Mouse (Mus musculus) telencephalon, adult 2 months (tissue): ENCODE data around the gene Gcn1l1.

Source experiments
- DNase-seq: peaks from one replicate; pipeline ENCODE4 v3.0.0-alpha.2; 2011; ENCODE audit warnings: low read depth, low spot score

The Gcn1l1 gene

GRCm38 (mm10) chr5:115653776-115654175 is 88.7 kb downstream of the Gcn1l1 start:
- no peak for DNase-seq

GRCm38 (mm10) chr5:115656677-115657076 is 91.6 kb downstream of the Gcn1l1 start:
- no peak for DNase-seq

GRCm38 (mm10) chr5:115657234-115657633 is 92.2 kb downstream of the Gcn1l1 start:
- no peak for DNase-seq

GRCm38 (mm10) chr5:115658352-115658751 is 93.3 kb downstream of the Gcn1l1 start:
- DNase-seq: no peak

GRCm38 (mm10) chr5:115662658-115663057 is 97.6 kb downstream of the Gcn1l1 start:
- no peak for DNase-seq

GRCm38 (mm10) chr5:115666366-115667065 is 101.5 kb downstream of the Gcn1l1 start:
- no peak for DNase-seq

GRCm38 (mm10) chr5:115667210-115667609 is 102.2 kb downstream of the Gcn1l1 start:
- no peak for DNase-seq

GRCm38 (mm10) chr5:115667894-115668293 is 102.8 kb downstream of the Gcn1l1 start:
- no peak for DNase-seq

GRCm38 (mm10) chr5:115668986-115669385 is 103.9 kb downstream of the Gcn1l1 start:
- no peak for DNase-seq

GRCm38 (mm10) chr5:115669974-115670373 is 104.9 kb downstream of the Gcn1l1 start:
- no peak for DNase-seq

GRCm38 (mm10) chr5:115670406-115670805 is 105.4 kb downstream of the Gcn1l1 start:
- DNase-seq: no peak

GRCm38 (mm10) chr5:115671846-115672245 is 106.8 kb downstream of the Gcn1l1 start:
- DNase-seq: no peak
